Mouse (Mus musculus): ENCODE measurements around the gene Msmb. TPM values are rescaled to one million over a fixed set of nuclear protein-coding genes. Genes with fewer than 3 reads are reported as not detected.
"Not testable (repeated sequence)": the region's sequence is repeated elsewhere in the genome, so short reads cannot be mapped to it uniquely, and the experiment has no call there.

Msmb gene
- polyA plus RNA-seq, 1 experiment from 2014 or later, result not detected

- WGBS, result 47% methylated on average over 3 of the region's 3 CpGs
- ATAC-seq (replicated peaks; ENCODE audit: low FRiP score, low TSS enrichment, low read depth); H3K27me3 ChIP-seq (replicated peaks; ENCODE audit: control insufficient read depth, insufficient read depth, low read length); H3K4me3 ChIP-seq (ENCODE audit: low read depth, low read length); H3K27ac ChIP-seq (ENCODE audit: low read depth); DNase-seq (ENCODE audit: low spot score); H3K36me3 ChIP-seq (ENCODE audit: control insufficient read depth, insufficient read depth, low read length); H3K9ac ChIP-seq (ENCODE audit: low read length); H3K4me2 ChIP-seq (ENCODE audit: low read length); H3K9me3 ChIP-seq (ENCODE audit: control insufficient read depth, low read length): not testable (repeated sequence)
- peaks cover 10% of the 10 kb centered on the region; the same call in 1 of the 2 replicates for H3K4me1 ChIP-seq (replicated peaks; ENCODE audit: control insufficient read depth, insufficient read depth, low read length)
Measured at GRCm38 (mm10) chr14:32136467-32136866, 5.4 kb upstream of the Msmb start.

- no peak overlapping the region for H3K9ac ChIP-seq (ENCODE audit: low read length)
Measured at GRCm38 (mm10) chr14:32140359-32140965, 1.4 kb upstream of the Msmb start.

GRCm38 (mm10) chr14:32144734-32145133 lies 2.9 kb downstream of the Msmb start:
- Histone ChIP-seq H3K9me3 (ENCODE audit: control insufficient read depth, low read length) (peaks cover 3% of the 10 kb centered on the region; the same call in 1 of the 2 replicates), H3K4me2 (ENCODE audit: low read length) (no peak overlapping the region), H3K4me1 (replicated peaks; ENCODE audit: control insufficient read depth, insufficient read depth, low read length) (no peaks in the 10 kb centered on the region), H3K9ac (ENCODE audit: low read length) (no peak overlapping the region), H3K4me3 (ENCODE audit: low read depth, low read length) (no peak overlapping the region), H3K27ac (ENCODE audit: low read depth) (no peak overlapping the region), H3K36me3 (ENCODE audit: control insufficient read depth, insufficient read depth, low read length) (no peaks in the 10 kb centered on the region), H3K27me3 (replicated peaks; ENCODE audit: control insufficient read depth, insufficient read depth, low read length) (no peaks in the 10 kb centered on the region)
- DNase-seq (ENCODE audit: low spot score), result no peak
- no peak for ATAC-seq (replicated peaks; ENCODE audit: low FRiP score, low TSS enrichment, low read depth)

More at GRCm38 (mm10) chr14:32140359-32140965, 1.4 kb upstream of the Msmb start:
- H3K4me2 ChIP-seq (ENCODE audit: low read length), result no peak overlapping the region
- WGBS, result 97% methylated on average over 5 of the region's 5 CpGs
- H3K4me1 ChIP-seq (replicated peaks; ENCODE audit: control insufficient read depth, insufficient read depth, low read length), result no peaks in the 10 kb centered on the region
- DNase-seq (ENCODE audit: low spot score) (no peak), ATAC-seq (replicated peaks; ENCODE audit: low FRiP score, low TSS enrichment, low read depth) (no peak)
- no peak overlapping the region for H3K4me3 ChIP-seq (ENCODE audit: low read depth, low read length)
- no peak overlapping the region for H3K27ac ChIP-seq (ENCODE audit: low read depth)
- no peaks in the 10 kb centered on the region for H3K36me3 ChIP-seq (ENCODE audit: control insufficient read depth, insufficient read depth, low read length)
- no peaks in the 10 kb centered on the region for H3K27me3 ChIP-seq (replicated peaks; ENCODE audit: control insufficient read depth, insufficient read depth, low read length)
- no peaks in the 10 kb centered on the region for H3K9me3 ChIP-seq (ENCODE audit: control insufficient read depth, low read length)

- peaks cover 3% of the 10 kb centered on the region; the same call in 1 of the 2 replicates for H3K9me3 ChIP-seq (ENCODE audit: control insufficient read depth, low read length)
- 61% methylated on average over 4 of the region's 4 CpGs for WGBS
- H3K36me3 ChIP-seq (ENCODE audit: control insufficient read depth, insufficient read depth, low read length), result no peaks in the 10 kb centered on the region
- H3K4me2 ChIP-seq (ENCODE audit: low read length), result no peak overlapping the region
- no peak overlapping the region for H3K9ac ChIP-seq (ENCODE audit: low read length)
- H3K4me3 ChIP-seq (ENCODE audit: low read depth, low read length), result no peak overlapping the region
- ATAC-seq (replicated peaks; ENCODE audit: low FRiP score, low TSS enrichment, low read depth) (no peak), DNase-seq (ENCODE audit: low spot score) (no peak)
- no peaks in the 10 kb centered on the region for H3K27me3 ChIP-seq (replicated peaks; ENCODE audit: control insufficient read depth, insufficient read depth, low read length)
- H3K27ac ChIP-seq (ENCODE audit: low read depth), result no peak overlapping the region
- H3K4me1 ChIP-seq (replicated peaks; ENCODE audit: control insufficient read depth, insufficient read depth, low read length), result no peaks in the 10 kb centered on the region
Measured at GRCm38 (mm10) chr14:32145401-32145800, 3.6 kb downstream of the Msmb start.

GRCm38 (mm10) chr14:32145809-32146511 lies 4.1 kb downstream of the Msmb start:
- H3K27me3 ChIP-seq (replicated peaks; ENCODE audit: control insufficient read depth, insufficient read depth, low read length), result no peaks in the 10 kb centered on the region
- H3K36me3 ChIP-seq (ENCODE audit: control insufficient read depth, insufficient read depth, low read length), result no peaks in the 10 kb centered on the region
- no peak overlapping the region for H3K27ac ChIP-seq (ENCODE audit: low read depth)
- H3K9me3 ChIP-seq (ENCODE audit: control insufficient read depth, low read length), result peaks cover 3% of the 10 kb centered on the region; the same call in 1 of the 2 replicates
- DNase-seq (ENCODE audit: low spot score), result no peak
- H3K4me1 ChIP-seq (replicated peaks; ENCODE audit: control insufficient read depth, insufficient read depth, low read length), result no peaks in the 10 kb centered on the region
- H3K9ac ChIP-seq (ENCODE audit: low read length), result no peak overlapping the region
- WGBS, result 63% methylated on average over 7 of the region's 7 CpGs
- no peak overlapping the region for H3K4me3 ChIP-seq (ENCODE audit: low read depth, low read length)
- ATAC-seq (replicated peaks; ENCODE audit: low FRiP score, low TSS enrichment, low read depth), result no peak
- H3K4me2 ChIP-seq (ENCODE audit: low read length), result no peak overlapping the region

- ATAC-seq (replicated peaks; ENCODE audit: low FRiP score, low TSS enrichment, low read depth), result no peak
- H3K27ac ChIP-seq (ENCODE audit: low read depth), result no peak overlapping the region
- WGBS, result 69% methylated on average over 2 of the region's 2 CpGs
Measured at GRCm38 (mm10) chr14:32146578-32146977, 4.8 kb downstream of the Msmb start.

GRCm38 (mm10) chr14:32150872-32151271 lies 9.0 kb downstream of the Msmb start:
- H3K9me3 ChIP-seq (ENCODE audit: control insufficient read depth, low read length), result peaks cover 3% of the 10 kb centered on the region; the same call in 1 of the 2 replicates
- DNase-seq (ENCODE audit: low spot score), result no peak
- no peaks in the 10 kb centered on the region for H3K4me1 ChIP-seq (replicated peaks; ENCODE audit: control insufficient read depth, insufficient read depth, low read length)
- H3K27ac ChIP-seq (ENCODE audit: low read depth), result no peak overlapping the region
- H3K9ac ChIP-seq (ENCODE audit: low read length), result no peak overlapping the region
- no peak overlapping the region for H3K4me3 ChIP-seq (ENCODE audit: low read depth, low read length)
- no peak for ATAC-seq (replicated peaks; ENCODE audit: low FRiP score, low TSS enrichment, low read depth)
- 90% methylated on average over 2 of the region's 2 CpGs for WGBS
- no peaks in the 10 kb centered on the region for H3K36me3 ChIP-seq (ENCODE audit: control insufficient read depth, insufficient read depth, low read length)
- no peaks in the 10 kb centered on the region for H3K27me3 ChIP-seq (replicated peaks; ENCODE audit: control insufficient read depth, insufficient read depth, low read length)
- no peak overlapping the region for H3K4me2 ChIP-seq (ENCODE audit: low read length)

More at GRCm38 (mm10) chr14:32146578-32146977, 4.8 kb downstream of the Msmb start:
- Histone ChIP-seq H3K27me3 (replicated peaks; ENCODE audit: control insufficient read depth, insufficient read depth, low read length) (no peaks in the 10 kb centered on the region), H3K36me3 (ENCODE audit: control insufficient read depth, insufficient read depth, low read length) (no peaks in the 10 kb centered on the region), H3K9ac (ENCODE audit: low read length) (no peak overlapping the region), H3K4me3 (ENCODE audit: low read depth, low read length) (no peak overlapping the region), H3K9me3 (ENCODE audit: control insufficient read depth, low read length) (peaks cover 3% of the 10 kb centered on the region; the same call in 1 of the 2 replicates), H3K4me2 (ENCODE audit: low read length) (no peak overlapping the region), H3K4me1 (replicated peaks; ENCODE audit: control insufficient read depth, insufficient read depth, low read length) (no peaks in the 10 kb centered on the region)
- DNase-seq (ENCODE audit: low spot score), result no peak

GRCm38 (mm10) chr14:32152243-32152965 lies 10.6 kb downstream of the Msmb start:
- no peak overlapping the region for H3K9ac ChIP-seq (ENCODE audit: low read length)
- H3K27me3 ChIP-seq (replicated peaks; ENCODE audit: control insufficient read depth, insufficient read depth, low read length), result no peaks in the 10 kb centered on the region
- H3K27ac ChIP-seq (ENCODE audit: low read depth), result no peak overlapping the region
- H3K36me3 ChIP-seq (ENCODE audit: control insufficient read depth, insufficient read depth, low read length), result no peaks in the 10 kb centered on the region
- H3K4me2 ChIP-seq (ENCODE audit: low read length), result no peak overlapping the region
- no peak overlapping the region for H3K4me3 ChIP-seq (ENCODE audit: low read depth, low read length)
- WGBS, result 90% methylated on average over 18 of the region's 18 CpGs
- H3K4me1 ChIP-seq (replicated peaks; ENCODE audit: control insufficient read depth, insufficient read depth, low read length), result no peaks in the 10 kb centered on the region
- ATAC-seq (replicated peaks; ENCODE audit: low FRiP score, low TSS enrichment, low read depth), result no peak
- DNase-seq (ENCODE audit: low spot score), result no peak
- H3K9me3 ChIP-seq (ENCODE audit: control insufficient read depth, low read length), result peaks cover 3% of the 10 kb centered on the region; the same call in 1 of the 2 replicates
